Mouse (Mus musculus): ENCODE data around the gene Dnaja3.

DNA sequence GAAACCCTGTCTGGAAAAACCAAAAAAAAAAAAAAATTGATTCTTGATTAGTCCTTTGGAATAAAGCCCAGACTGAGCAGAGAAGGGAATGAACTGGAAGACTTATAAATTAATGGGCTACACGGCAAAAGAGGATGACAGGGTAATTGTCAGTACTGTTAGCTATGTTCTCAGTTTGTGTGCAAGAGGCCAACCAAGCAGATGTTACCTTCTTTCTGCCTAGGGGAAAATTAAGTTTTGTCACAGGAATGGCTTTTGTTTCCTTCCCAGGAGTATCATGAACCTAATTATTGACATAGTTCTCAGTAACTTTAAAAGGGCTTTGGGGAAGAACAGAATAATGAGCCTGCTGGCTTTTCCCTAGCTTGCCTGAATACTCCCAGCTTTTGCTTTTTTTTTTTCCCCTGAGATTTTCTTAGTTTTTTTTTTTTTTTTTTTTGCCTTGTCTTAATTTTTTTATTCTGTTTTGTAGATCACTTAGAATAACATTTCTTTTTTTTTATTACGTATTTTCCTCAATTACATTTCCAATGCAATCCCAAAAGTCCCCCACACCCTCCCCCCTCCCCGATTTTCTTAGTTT, 91.1 kb downstream of the Dnaja3 start:
- TF ChIP-seq CTCF (IDR thresholded peaks at IDR 0.05) (no peak), EP300 (IDR thresholded peaks at IDR 0.05) (no peak)
